Mouse (Mus musculus): ENCODE data around the gene Aldh3b3. TPM values are rescaled to one million over a fixed set of nuclear protein-coding genes. Genes with fewer than 3 reads are reported as not detected.
"Not testable (repeated sequence)": the region's sequence is repeated elsewhere in the genome, so short reads cannot be mapped to it uniquely, and the experiment has no call there.

Aldh3b3 gene
- polyA plus RNA-seq, 1 experiment, result 0.07 TPM

- Histone ChIP-seq H3K27ac (ENCODE audit: insufficient read depth, low read length) (no peak overlapping the region), H3K36me3 (ENCODE audit: control insufficient read depth, insufficient read depth, low read length) (no peaks in the 10 kb centered on the region), H3K27me3 (ENCODE audit: control insufficient read depth, insufficient read depth, low read length) (no peaks in the 10 kb centered on the region), H3K4me1 (ENCODE audit: control insufficient read depth, insufficient read depth, insufficient read length) (no peaks in the 10 kb centered on the region), H3K4me3 (ENCODE audit: extremely low read depth, insufficient read depth, insufficient read length) (no peak overlapping the region)
- DNase-seq (ENCODE audit: low read depth in 1 of 2, low spot score in 2 of 2), result no peak
- TF ChIP-seq CTCF (IDR thresholded peaks at IDR 0.05; ENCODE audit: extremely low read depth, insufficient read depth, insufficient read length, insufficient replicate concordance) (no peak), POLR2A (IDR thresholded peaks at IDR 0.05; ENCODE audit: low read depth, low read length) (no peak)
- WGBS, result 81% methylated on average over 11 of the region's 11 CpGs
Observed at GRCm38 (mm10) chr19:3966330-3967075, 8.1 kb downstream of the Aldh3b3 start.

GRCm38 (mm10) chr19:3967258-3967657 is 8.8 kb downstream of the Aldh3b3 start:
- 72% methylated on average over 3 of the region's 3 CpGs for WGBS
- Histone ChIP-seq H3K4me3 (ENCODE audit: extremely low read depth, insufficient read depth, insufficient read length) (no peak overlapping the region), H3K36me3 (ENCODE audit: control insufficient read depth, insufficient read depth, low read length) (no peaks in the 10 kb centered on the region), H3K27ac (ENCODE audit: insufficient read depth, low read length) (no peak overlapping the region), H3K4me1 (ENCODE audit: control insufficient read depth, insufficient read depth, insufficient read length) (no peaks in the 10 kb centered on the region), H3K27me3 (ENCODE audit: control insufficient read depth, insufficient read depth, low read length) (no peaks in the 10 kb centered on the region)
- DNase-seq (ENCODE audit: low read depth in 1 of 2, low spot score in 2 of 2), result no peak
- TF ChIP-seq CTCF (IDR thresholded peaks at IDR 0.05; ENCODE audit: extremely low read depth, insufficient read depth, insufficient read length, insufficient replicate concordance) (no peak), POLR2A (IDR thresholded peaks at IDR 0.05; ENCODE audit: low read depth, low read length) (no peak)

GRCm38 (mm10) chr19:3972229-3972628 is 13.8 kb downstream of the Aldh3b3 start, which contains the start of gene Aldh3b2:
TSS of gene Aldh3b2 (plus strand) at chr19:3972328.
- Histone ChIP-seq H3K27me3 (ENCODE audit: control insufficient read depth, insufficient read depth, low read length) (no peaks in the 10 kb centered on the region), H3K4me1 (ENCODE audit: control insufficient read depth, insufficient read depth, insufficient read length) (no peaks in the 10 kb centered on the region), H3K27ac (ENCODE audit: insufficient read depth, low read length) (no peak within 1 kb of the TSS), H3K4me3 (ENCODE audit: extremely low read depth, insufficient read depth, insufficient read length) (no peak within 1 kb of the TSS), H3K36me3 (ENCODE audit: control insufficient read depth, insufficient read depth, low read length) (no peaks in the 10 kb centered on the region)
- DNase-seq (ENCODE audit: low read depth in 1 of 2, low spot score in 2 of 2), result no peak
- WGBS, result 70% methylated on average over 9 of the region's 9 CpGs
- TF ChIP-seq POLR2A (IDR thresholded peaks at IDR 0.05; ENCODE audit: low read depth, low read length), result no peak
- no peak for TF ChIP-seq CTCF (IDR thresholded peaks at IDR 0.05; ENCODE audit: extremely low read depth, insufficient read depth, insufficient read length, insufficient replicate concordance)

- 93% methylated on average over 6 of the region's 6 CpGs for WGBS
- not testable (repeated sequence) for H3K4me1 ChIP-seq (ENCODE audit: control insufficient read depth, insufficient read depth, insufficient read length); H3K36me3 ChIP-seq (ENCODE audit: control insufficient read depth, insufficient read depth, low read length); H3K27ac ChIP-seq (ENCODE audit: insufficient read depth, low read length); H3K27me3 ChIP-seq (ENCODE audit: control insufficient read depth, insufficient read depth, low read length); DNase-seq (ENCODE audit: low read depth in 1 of 2, low spot score in 2 of 2); H3K4me3 ChIP-seq (ENCODE audit: extremely low read depth, insufficient read depth, insufficient read length)
Observed at GRCm38 (mm10) chr19:3974608-3975007, 16.2 kb downstream of the Aldh3b3 start.

GRCm38 (mm10) chr19:3975866-3976265 is 17.4 kb downstream of the Aldh3b3 start:
- TF ChIP-seq CTCF (IDR thresholded peaks at IDR 0.05; ENCODE audit: extremely low read depth, insufficient read depth, insufficient read length, insufficient replicate concordance) (no peak), POLR2A (IDR thresholded peaks at IDR 0.05; ENCODE audit: low read depth, low read length) (no peak)
- Histone ChIP-seq H3K4me3 (ENCODE audit: extremely low read depth, insufficient read depth, insufficient read length) (no peak overlapping the region), H3K27ac (ENCODE audit: insufficient read depth, low read length) (no peak overlapping the region), H3K27me3 (ENCODE audit: control insufficient read depth, insufficient read depth, low read length) (no peaks in the 10 kb centered on the region), H3K4me1 (ENCODE audit: control insufficient read depth, insufficient read depth, insufficient read length) (no peaks in the 10 kb centered on the region), H3K36me3 (ENCODE audit: control insufficient read depth, insufficient read depth, low read length) (no peaks in the 10 kb centered on the region)
- 76% methylated on average over 2 of the region's 2 CpGs for WGBS
- DNase-seq (ENCODE audit: low read depth in 1 of 2, low spot score in 2 of 2), result no peak

GRCm38 (mm10) chr19:3980309-3980708 is 21.9 kb downstream of the Aldh3b3 start:
- WGBS, result 13% methylated on average over 4 of the region's 4 CpGs
- Histone ChIP-seq H3K4me3 (ENCODE audit: extremely low read depth, insufficient read depth, insufficient read length) (no peak overlapping the region), H3K36me3 (ENCODE audit: control insufficient read depth, insufficient read depth, low read length) (no peaks in the 10 kb centered on the region), H3K27me3 (ENCODE audit: control insufficient read depth, insufficient read depth, low read length) (no peaks in the 10 kb centered on the region), H3K27ac (ENCODE audit: insufficient read depth, low read length) (no peak overlapping the region), H3K4me1 (ENCODE audit: control insufficient read depth, insufficient read depth, insufficient read length) (no peaks in the 10 kb centered on the region)
- TF ChIP-seq POLR2A (IDR thresholded peaks at IDR 0.05; ENCODE audit: low read depth, low read length), result no peak
- peak; percentile 60; the same call in 1 of the 2 replicates for TF ChIP-seq CTCF (IDR thresholded peaks at IDR 0.05; ENCODE audit: extremely low read depth, insufficient read depth, insufficient read length, insufficient replicate concordance)
- peak; percentile 65 to 73 for DNase-seq (ENCODE audit: low read depth in 1 of 2, low spot score in 2 of 2)

- Histone ChIP-seq H3K4me1 (ENCODE audit: control insufficient read depth, insufficient read depth, insufficient read length) (no peaks in the 10 kb centered on the region), H3K27me3 (ENCODE audit: control insufficient read depth, insufficient read depth, low read length) (no peaks in the 10 kb centered on the region), H3K4me3 (ENCODE audit: extremely low read depth, insufficient read depth, insufficient read length) (no peak overlapping the region), H3K36me3 (ENCODE audit: control insufficient read depth, insufficient read depth, low read length) (no peaks in the 10 kb centered on the region), H3K27ac (ENCODE audit: insufficient read depth, low read length) (no peak overlapping the region)
- DNase-seq (ENCODE audit: low read depth in 1 of 2, low spot score in 2 of 2), result no peak
- WGBS, result 88% methylated on average over 9 of the region's 9 CpGs
- TF ChIP-seq POLR2A (IDR thresholded peaks at IDR 0.05; ENCODE audit: low read depth, low read length) (no peak), CTCF (IDR thresholded peaks at IDR 0.05; ENCODE audit: extremely low read depth, insufficient read depth, insufficient read length, insufficient replicate concordance) (no peak)
Observed at GRCm38 (mm10) chr19:3980917-3981316, 22.5 kb downstream of the Aldh3b3 start.
